Mouse (Mus musculus) CD4-positive helper T cell, adult 2 months (primary cell): ENCODE data around the gene Fam83c.

ENCODE experiments used
- DNase-seq: peaks from one replicate; pipeline ENCODE4 v3.0.0-alpha.2; 2012; ENCODE audit warnings: low read depth, missing footprints, low spot score

Fam83c gene

DNA sequence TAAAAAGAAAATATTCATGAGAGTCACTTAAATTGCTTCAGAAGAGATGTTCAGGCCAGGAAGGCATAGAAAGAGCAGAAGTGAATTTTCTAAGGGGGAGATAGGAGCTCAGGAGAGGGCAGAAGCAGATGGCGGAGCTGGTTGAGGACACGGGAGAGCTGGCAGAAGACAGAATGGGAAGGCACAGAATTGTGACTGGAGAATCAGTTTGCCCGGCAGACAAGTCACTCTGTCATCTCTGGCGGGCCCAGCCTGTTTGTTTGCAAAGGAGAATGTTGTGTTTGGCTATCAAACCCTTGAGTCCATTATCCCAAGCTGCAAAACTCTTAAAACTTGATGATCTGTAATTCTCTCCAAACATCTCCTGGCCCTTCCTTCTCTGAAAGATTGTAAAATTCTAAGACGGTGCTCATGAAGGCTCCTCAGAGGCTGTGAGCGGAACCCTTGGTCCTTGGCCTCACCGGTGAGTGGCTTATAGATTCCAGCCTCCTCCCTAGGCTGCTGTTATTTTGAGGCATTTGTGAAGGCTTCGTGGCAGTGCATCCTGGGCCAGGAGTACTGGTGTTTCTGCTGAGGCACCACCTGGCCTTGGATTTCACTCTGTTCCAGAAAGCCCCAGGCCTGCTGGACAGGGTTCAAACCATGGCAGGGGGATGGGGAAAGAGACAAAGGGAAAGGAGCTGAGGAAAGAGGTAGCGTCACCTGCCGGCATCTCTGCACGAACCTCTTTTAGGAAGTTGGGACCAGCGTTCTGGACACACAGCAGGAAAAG lies 39.8 kb downstream of the Fam83c start:
- no peak for DNase-seq

DNA sequence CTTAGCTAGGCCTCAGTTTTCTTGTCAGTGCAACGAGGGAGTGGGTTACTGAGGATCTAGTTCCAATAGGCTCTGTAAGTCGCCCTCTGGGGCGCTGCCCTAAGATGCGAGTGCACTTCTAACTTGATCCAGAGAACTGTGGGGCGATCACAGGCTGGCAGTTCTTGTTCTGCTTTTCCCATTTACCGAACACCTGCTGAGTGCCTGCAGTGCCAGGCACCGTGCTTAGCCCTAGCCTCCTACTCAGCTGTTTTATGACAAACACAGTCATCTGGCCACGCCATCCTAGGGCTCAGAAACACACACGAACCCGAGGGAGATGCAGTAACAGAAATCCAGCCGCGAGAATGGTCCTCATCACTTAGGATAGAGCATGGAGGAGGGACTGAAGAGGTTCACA lies 41.8 kb downstream of the Fam83c start:
- no peak for DNase-seq

DNA sequence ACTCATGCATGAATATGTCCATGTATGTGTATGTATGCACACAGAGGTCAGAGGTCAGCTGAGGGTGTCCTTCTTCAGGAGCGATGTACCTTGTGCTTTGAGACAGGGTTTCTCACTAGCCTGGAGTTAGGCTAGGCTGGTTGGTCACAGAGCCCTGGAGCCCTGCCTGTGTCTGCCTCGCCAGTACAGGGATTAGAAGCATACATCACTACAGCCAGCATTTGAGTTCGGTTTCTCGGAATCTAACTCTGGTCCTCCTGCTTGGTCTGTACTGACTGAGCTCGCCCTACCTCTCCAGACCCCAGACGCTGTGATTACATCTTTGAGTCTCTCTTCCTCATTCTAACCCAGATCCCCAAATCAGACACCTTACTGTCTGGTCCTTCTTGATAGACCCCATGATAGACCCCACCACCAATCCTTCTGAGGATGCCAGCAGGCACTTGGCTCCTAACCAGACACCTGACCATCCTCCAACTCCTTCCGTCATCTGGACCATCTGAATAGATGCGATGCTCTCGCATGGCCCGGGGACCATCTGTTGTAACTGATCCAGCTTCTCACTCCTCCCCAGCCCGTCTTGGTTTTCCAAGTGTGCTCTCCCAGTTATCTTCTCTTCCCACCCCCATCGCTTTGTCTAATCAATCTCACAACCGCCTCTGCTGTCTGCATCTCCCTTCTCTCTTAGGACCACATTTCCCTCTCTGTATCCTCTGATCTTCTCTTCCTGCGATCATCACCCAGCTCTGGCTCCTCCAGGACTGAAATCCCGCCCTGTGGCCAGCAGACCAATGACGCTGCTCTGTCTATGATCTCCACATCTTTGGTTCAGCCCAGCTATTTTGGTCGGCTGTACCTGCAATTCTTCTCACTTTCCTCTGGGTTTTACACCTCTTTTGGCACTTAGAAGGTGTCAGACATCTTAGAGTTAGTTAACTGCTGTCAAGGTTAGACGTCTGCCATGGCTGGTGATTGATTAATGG lies 46.4 kb downstream of the Fam83c start:
- DNase-seq, result no peak

DNA sequence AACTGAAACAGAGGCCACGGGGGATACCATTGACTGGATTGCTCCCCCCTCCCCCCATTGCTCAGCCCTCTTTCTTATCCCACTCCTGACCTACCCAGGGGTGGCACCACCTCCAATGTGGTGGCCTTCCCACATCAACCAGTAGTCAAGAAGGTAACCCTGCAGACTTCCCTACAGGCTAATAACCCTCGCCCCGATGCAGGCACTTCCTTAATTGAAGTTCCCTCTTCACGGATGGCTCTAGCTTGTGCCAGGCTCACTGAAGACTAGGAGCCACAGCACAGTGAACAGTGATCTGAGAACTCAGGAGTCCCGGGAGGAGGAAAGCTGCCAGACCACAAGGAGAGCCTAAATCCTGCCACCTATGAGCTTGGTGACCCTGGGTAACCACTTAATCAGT lies 47.7 kb downstream of the Fam83c start:
- DNase-seq, result no peak

DNA sequence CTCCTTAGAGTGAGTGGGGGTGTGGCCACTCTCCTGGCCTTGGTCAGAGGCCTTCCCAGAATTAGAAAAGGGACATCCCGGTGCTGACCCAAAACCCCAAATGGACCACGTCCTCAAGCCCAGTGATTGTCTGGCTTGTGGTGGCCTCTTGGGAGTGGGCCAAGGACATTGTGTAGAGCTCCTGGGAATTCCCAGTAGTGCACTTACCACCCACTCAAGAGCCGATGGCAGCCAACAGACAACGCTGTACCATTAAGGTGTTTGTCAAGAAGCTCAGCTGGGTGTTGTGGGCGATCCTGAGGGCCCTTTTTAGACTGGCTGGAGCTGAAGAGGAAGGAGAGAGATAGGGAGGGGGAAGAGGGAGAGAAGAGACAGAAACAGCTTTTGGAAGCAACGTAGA lies 50.1 kb downstream of the Fam83c start:
- DNase-seq, result no peak

DNA sequence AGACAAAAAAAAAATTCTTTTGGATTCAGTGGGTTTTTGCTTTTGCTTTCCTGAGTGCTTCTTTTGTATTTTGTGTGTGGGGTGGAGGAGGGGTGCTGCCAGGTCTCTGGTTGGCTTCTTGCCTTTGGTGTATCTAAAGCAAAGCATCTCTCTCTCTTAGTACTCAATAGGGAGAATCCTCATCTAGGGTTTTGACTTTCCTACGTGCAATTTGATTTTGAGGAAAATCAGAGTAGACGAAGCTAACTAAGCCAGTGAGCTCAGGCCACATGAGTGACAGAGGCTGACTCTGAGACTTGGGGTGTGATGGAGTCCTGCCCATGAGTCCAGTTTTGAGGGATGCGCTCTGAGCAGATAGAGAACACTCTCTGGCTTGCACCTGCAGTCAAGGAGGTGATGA lies 55.1 kb downstream of the Fam83c start:
- DNase-seq, result no peak

DNA sequence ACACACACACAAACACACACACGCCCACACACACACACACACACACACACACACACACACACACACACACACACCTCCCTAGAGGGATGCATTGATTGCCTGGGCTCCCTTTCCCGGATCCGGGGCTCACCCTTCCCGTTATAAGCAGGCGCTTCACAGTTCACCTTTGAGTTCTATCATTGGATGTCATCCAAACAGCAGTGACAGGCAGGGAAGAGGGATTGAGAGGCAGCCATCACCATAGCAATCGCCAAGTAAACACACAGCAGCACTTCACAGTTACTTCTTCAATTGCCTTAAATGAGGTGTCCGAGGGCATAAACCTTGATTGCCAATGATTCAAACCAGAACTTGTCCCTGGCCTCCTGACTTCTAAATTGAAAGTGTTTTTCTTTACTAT lies 55.6 kb downstream of the Fam83c start:
- no peak for DNase-seq

DNA sequence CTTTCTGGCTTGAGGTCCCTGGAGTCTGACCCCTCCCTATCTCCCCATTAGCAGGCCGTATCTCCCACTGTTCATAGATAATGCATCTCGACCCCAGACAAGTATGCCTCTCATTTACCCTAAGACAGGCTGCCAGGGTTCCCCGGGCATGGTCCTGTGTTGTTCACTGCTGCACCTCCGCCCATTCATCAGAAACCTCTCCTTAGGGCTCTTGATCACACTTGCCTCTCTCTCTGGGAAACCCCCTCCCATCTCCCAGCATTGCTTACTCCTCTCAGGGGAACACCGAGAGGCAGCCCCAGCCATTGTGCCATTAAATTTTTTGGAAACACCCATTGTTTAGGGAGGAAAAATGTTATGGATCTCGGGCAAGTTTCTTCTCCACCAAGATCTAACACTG lies 56.6 kb downstream of the Fam83c start:
- DNase-seq, result no peak

GRCm38 (mm10) chr2:155777688-155777985 lies 57.0 kb downstream of the Fam83c start:
- no peak for DNase-seq
